Mouse (Mus musculus) telencephalon, adult 2 months (tissue): ENCODE results near the gene Myl9.
A peak's percentile ranks its signal among the peaks of the same experiment; 100 is the strongest.

Experiments
- DNase-seq: peaks from one replicate; pipeline ENCODE4 v3.0.0-alpha.2; 2011; ENCODE audit warnings: low read depth, low spot score

The Myl9 gene

DNA sequence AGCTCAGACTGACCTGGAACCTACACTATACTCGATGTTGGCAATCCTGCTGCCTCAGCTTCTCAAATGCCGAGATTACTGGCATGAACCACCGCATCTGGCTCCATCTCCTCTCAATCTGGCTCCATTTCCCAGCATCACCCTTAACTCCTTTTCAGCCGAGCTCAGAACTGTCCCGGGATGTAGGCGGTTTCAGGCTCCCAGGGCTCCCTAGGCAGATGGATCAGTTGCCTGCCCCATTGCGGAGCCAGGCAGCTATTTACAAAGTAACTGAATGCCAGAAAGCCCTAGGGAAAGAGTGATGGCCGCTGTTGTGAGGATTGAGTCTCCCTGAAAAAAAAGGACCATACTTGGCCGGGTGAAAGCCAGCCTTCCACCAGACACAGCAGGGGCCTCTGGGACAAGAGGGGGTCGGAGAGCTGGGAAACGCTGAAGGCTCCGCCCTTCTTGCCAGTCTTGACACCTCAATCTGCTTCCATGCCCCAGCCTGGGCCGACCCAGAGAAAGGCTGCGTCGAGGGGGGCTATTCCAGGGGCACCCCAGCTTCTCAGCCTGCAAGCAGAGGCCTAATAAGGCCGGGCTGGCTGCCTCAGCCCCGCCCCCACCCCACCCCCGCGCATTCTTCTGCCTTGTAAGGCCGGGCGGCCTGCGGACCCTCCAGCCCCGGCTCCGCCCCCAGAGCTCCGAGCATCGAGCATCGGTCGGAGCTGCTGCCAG, at the start of gene Myl9:
Myl9 (plus strand) TSS at position 683 of the 717 bp plus-strand sequence.
- DNase-seq, result no peak

GRCm38 (mm10) chr2:156726344-156726743, 48.9 kb upstream of the Myl9 start:
- DNase-seq, result peak; percentile 72

DNA sequence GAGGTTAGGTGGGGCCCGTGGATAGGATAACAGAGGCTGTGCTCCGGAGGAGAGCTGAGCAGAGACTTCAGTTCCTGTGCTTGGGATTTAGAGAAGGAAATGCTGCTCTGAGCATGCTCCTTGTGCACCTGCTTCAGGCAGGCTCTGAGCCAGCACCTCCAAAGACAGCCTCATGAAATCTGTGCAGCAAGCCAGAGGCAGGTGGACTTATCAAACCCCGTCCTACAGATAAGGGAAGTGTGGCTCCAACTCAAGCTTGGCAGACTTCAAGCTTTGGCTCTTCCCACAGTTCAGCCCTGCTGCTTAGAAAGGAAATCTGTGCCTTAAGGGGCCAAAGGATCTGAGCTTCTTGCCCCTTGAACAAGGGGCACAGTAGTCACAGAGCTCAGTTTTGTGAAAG, 48.3 kb upstream of the Myl9 start:
- DNase-seq, result peak; percentile 63

DNA sequence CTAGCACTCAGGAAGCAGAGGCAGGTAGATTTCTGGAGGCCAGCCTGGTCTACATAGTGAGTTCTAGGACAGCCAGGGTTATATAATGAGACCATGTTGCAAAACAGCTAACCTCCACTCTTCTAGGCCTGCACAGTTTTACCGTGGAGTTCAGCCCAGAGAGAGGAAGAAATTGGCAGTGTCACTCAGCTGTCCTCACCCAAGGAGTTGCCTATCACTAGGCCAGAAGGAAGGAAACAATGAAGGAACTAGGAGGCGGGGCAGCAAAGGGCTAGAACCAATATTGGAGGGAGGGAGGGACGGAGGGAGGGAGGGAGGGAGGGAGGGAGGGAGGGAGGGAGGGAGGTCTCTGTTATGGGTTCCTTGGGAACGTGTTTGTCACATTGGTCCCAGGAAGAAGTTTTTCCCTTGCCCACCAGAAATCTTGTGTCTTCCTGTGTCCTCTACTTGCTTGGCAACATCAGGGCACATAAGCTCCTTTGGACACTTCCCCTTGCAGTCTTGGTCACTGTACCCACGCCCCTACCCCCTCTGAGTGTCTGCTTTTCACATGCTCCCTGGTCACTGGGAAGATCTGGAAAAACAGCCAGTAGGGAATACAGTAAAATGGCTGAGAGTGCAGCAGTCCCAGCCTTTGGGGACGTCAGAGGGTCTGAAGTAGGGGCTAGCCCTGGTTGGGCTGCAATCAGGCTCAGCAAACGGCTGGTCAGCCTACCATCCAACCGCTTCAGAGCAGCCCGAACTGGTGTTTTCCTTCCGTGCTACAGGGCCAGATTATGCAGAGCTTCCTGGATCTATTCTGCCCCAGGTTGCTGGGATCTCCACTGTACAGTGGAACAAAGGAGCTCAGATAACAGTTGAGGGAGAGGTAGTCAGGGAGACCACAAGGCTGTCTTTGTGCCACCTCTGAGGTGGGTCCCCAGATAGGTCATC, 45.4 kb upstream of the Myl9 start:
- no peak for DNase-seq

DNA sequence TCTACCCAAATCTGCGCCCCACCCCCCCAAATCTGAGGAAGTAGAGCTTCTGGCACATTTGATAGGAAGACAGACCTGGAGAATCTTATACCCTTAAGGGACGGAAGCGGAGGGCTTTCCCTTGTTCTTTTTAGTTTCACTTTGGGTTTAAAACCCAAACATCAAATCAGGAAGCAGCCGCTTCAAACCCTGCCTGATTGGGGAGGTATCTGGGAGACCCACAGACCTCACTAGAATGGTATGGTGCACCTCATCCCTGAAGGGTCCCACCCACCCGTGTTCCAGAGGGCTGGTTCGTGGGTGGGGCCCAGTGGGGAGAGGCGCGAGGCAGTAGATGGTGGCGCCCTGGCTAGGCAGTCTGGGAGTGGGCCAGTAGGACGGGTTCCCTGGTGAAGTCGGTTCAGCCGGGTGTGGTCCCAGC, 44.7 kb upstream of the Myl9 start:
- no peak for DNase-seq

DNA sequence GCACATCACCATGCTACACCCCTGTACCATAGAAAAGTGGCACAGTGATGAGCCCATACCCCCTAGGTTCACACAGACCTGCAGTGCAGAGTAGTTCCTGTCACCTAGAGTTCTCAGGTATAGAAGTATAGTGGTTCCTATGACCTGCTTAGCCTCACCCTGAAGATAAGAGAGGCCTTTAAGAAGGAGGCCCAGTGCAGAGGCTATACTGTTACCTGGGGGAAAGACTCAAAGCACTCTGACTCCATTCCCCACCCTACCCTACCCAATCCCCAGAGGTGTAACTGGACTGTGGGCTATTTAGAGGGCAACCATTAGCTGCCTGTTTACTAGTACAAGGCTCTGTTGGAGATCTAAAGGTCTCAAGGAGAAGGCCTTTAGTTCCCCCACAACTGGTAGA, 43.6 kb upstream of the Myl9 start:
- DNase-seq, result no peak

GRCm38 (mm10) chr2:156732109-156732508, 43.1 kb upstream of the Myl9 start:
- DNase-seq, result peak; percentile 85

DNA sequence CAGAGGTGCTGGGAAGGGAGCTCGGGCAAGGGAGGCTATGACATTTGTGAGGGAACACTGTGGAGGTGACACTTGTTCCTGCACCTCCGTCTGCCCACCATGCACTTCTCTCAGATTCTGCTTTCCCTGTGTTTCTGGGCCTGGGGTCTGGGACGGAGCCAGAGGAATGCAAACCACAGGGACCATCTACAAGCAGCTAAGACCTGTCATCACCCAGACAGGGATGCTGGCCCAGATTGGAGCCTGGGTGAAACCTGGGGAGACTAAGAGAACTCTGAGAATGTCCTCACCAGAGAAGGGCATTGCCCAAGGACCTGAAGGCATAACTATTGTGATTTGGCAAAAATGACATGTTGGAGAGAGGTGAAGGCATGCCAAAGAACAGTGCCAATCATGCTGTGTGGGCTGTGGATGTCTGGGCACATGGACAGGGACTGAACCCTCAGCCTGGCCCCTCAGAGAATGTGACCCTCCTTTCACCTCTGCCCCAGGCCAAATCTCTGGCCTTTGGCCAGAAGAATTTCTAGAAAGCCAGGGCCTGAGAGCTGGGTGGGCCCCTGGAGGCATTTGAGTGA, 39.4 kb upstream of the Myl9 start:
- no peak for DNase-seq

- no peak for DNase-seq
Measured at GRCm38 (mm10) chr2:156736846-156737245, 38.4 kb upstream of the Myl9 start.

GRCm38 (mm10) chr2:156737976-156738375, 37.2 kb upstream of the Myl9 start:
- no peak for DNase-seq

GRCm38 (mm10) chr2:156741265-156741664, 34.0 kb upstream of the Myl9 start:
- no peak for DNase-seq

- DNase-seq, result no peak
Measured at GRCm38 (mm10) chr2:156741998-156742397, 33.2 kb upstream of the Myl9 start.

DNA sequence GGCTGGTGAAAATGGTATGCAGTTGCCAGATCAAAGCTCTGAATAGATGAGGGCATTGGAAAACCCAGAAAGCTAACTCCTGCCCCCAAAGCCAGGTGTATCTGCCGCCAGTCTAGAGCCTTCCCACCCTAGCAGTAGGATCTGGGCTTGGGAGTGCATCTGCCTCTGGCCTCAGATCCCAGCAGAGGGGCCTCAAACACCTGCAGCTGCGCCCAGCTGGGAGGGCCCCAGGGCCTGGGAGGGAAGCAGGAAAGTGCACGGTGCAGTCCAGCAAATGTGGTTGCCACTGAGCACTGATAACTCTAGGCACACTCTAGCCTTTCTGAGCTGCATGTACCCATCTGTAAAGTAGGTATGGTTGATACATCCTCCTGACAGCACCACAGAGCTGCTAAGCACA, 32.0 kb upstream of the Myl9 start:
- no peak for DNase-seq

GRCm38 (mm10) chr2:156744414-156744813, 30.8 kb upstream of the Myl9 start:
- no peak for DNase-seq

DNA sequence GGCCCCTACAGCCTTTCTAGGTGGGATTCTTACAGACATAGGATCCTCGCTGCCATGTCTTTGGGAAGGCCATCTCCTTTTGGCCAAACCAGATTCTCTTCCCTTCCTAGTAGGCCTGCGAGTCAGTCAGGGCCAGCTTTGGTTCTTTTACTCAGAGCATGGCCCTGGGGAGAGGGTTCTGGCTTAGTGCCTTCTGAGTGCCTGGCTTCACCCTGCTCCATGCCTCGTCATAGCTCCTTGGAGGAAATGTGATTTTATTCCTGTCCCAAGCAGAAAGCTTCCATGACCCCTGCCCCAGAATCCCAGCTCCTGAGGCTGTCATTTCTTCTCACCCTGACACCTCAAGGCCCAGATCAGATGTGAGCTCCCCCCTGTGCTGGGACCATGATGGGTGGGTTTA, 27.9 kb upstream of the Myl9 start:
- no peak for DNase-seq

GRCm38 (mm10) chr2:156749687-156750086, 25.5 kb upstream of the Myl9 start:
- DNase-seq, result no peak

- no peak for DNase-seq
Measured at GRCm38 (mm10) chr2:156756937-156757336, 18.3 kb upstream of the Myl9 start.

- no peak for DNase-seq
Measured at GRCm38 (mm10) chr2:156760843-156761505, 14.2 kb upstream of the Myl9 start.

GRCm38 (mm10) chr2:156761521-156762278, 13.5 kb upstream of the Myl9 start:
- DNase-seq, result no peak

- DNase-seq, result no peak
Measured at GRCm38 (mm10) chr2:156762499-156762898, 12.7 kb upstream of the Myl9 start.

DNA sequence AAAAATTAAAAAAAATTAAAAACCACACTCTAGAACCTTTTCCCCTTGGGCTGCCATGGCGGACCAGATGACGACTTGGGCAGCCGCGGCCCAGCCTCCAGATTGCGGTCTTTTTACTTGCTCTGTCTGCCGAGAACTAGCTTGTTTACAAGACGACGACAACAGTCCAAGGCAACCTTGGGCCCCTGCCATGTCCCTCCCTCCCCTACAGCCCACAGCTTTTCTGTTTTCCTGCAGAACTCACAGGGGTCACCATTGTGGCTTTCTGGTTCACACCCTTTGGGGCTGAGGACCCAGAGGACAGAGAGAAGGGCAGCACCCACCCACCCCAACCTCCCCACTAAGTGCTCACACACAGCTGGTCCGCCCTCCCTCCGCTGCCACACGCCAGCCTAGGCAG, 12.1 kb upstream of the Myl9 start:
- no peak for DNase-seq
